Mouse (Mus musculus): Measurements from ENCODE around the gene Mien1.

- no peak for TF ChIP-seq CTCF (IDR thresholded peaks at IDR 0.05; ENCODE audit: low read depth)
- TF ChIP-seq EP300 (IDR thresholded peaks at IDR 0.05; ENCODE audit: low read depth), result no peak
These were observed 21.7 kb downstream of the Mien1 start for GRCm38 (mm10) chr11:98417074-98417473.

All from liver, postnatal 0 days (tissue).